Mouse (Mus musculus) layer of hippocampus, postnatal 10 days (tissue): ENCODE measurements around the gene Lsm14a. TPM values are rescaled to one million over a fixed set of nuclear protein-coding genes. Genes with fewer than 3 reads are reported as not detected.

Experiments
- DNase-seq, 2 experiments: peaks; one replicate each; pipeline ENCODE4 v3.0.0; 2021; ENCODE audit warnings: low spot score in 2 of 2
- long read RNA-seq: library from polyadenylated mRNA; stranded (forward); transcript quantifications from one replicate; pipeline ENCODE4 v2.0.0, GENCODE M21; 2023
- total RNA-seq, 2 experiments: library from RNA; stranded (reverse); gene quantifications; 2 replicates each; pipeline ENCODE4 v1.2.3; 2021

Lsm14a gene
- 10 to 100 TPM; 67.9 to 72.7 TPM for total RNA-seq
- long read RNA-seq, transcript Lsm14a-201 (11 exons, 2,944 nt) = major isoform, 8 of 27 reads
- long read RNA-seq, partial matches to known transcripts = 4 of 27 reads
- long read RNA-seq, other reads (novel, unspliced or antisense) = 13 of 27 reads

DNA sequence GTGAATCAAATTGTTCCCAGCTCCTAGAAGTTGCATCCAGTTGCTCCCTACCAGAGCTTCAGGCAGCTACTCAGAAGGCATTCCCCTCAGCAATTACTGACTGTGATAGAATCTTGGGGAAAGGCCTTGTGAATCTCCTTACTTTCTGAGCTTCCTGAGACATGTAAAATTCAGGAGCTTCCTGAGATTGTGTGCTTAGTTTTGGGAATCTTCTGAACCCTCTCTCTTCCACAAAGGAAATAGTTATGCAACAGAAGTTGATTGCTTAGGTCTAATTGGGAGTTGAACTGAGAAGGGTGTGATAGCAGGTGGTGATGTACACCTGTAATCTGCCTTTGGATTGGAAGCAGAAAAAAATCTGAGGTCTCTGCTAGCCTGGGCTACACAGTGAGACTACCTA lies at the start of gene Lsm14a:
TSS of gene Lsm14a (minus strand) at position 101 of the 400 bp plus-strand sequence.
- DNase-seq = no peak

DNA sequence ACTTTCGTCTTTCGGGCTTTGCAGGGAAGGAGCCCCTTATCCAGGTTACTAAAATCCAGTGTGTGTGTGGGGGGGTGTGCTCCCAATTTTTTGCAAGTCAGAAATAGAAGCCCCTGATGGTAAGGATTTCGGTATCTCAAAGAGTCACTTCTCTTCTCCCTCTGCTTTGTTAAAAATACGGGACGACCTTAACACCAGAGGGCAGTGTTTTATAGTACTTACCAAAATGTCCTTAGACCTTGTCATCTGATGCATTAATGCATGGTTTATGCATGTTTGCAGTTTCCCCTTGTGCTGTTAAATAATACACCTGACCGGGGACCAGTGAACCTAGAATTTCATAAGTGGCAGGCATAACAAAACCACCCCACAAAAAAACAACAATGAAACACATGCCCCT lies 45.8 kb upstream of the Lsm14a start:
- DNase-seq = peak; percentile 6 to 34

- DNase-seq = no peak
Measured at GRCm38 (mm10) chr7:34433597-34433996, 40.5 kb upstream of the Lsm14a start.

DNA sequence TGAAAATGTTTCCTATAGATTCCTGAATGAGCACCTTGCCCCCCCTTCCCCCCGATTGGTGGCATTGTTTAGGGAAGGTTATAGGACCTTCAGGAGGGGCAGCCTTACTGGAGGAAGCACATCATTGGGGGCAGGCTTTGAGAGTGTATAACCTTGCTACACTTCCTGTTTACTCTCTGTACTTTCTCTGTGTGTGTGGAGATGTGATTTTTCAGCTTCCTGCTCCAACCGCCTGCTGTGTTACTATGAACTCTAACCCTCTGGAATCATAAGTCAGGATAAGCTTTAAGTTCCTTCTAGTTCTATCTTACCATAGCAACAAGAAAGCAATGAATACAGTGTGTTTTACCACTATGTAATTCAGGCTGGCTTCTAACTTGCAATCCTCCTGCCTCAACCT lies 28.1 kb upstream of the Lsm14a start:
- DNase-seq = no peak

- DNase-seq = peak; percentile 48 to 59
Measured at GRCm38 (mm10) chr7:34407492-34407891, 14.4 kb upstream of the Lsm14a start.

DNA sequence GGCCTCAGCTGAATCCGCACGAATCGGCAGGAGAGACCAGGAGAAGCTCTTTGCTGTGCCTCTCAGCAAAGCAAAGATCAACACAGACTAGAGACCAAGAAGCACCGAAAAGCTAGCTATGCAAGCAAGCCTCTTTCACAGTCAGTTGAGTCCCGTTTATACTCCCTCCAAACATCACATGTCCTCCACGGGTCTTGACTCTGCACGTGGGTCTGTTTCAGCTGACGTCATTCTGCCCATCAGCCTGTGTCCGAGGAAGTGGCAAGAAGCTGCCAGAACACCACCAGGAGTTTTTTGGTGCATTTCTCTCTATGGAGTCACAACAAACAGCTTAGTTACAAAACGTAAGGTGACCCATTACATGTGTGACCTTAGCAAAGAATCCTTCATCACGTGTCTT lies 10.8 kb upstream of the Lsm14a start:
- no peak for DNase-seq

- no peak for DNase-seq
Measured at GRCm38 (mm10) chr7:34400070-34400469, 7.0 kb upstream of the Lsm14a start.

DNA sequence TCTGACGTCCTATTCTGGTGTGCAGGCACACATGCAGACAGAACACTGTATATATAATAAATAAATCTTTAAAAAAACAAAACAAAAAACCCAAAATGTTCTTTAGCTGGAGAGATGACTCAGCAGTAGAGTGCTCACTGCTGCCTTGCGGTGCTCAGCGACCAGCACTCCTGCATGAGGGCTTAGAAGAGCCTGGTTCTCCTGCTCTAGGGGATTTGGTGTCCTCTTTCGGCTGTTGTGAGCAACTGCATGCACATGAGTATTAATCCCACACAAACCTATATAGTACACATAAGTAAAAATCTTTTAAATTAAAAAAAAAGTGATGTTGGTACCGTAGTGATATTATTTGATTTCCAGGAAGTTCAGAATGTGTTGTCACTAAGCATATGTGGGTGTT lies 5.7 kb upstream of the Lsm14a start:
- DNase-seq = no peak

GRCm38 (mm10) chr7:34396791-34397190 lies 3.7 kb upstream of the Lsm14a start:
- DNase-seq = no peak

- no peak for DNase-seq
Measured at GRCm38 (mm10) chr7:34395761-34396160, 2.6 kb upstream of the Lsm14a start.

DNA sequence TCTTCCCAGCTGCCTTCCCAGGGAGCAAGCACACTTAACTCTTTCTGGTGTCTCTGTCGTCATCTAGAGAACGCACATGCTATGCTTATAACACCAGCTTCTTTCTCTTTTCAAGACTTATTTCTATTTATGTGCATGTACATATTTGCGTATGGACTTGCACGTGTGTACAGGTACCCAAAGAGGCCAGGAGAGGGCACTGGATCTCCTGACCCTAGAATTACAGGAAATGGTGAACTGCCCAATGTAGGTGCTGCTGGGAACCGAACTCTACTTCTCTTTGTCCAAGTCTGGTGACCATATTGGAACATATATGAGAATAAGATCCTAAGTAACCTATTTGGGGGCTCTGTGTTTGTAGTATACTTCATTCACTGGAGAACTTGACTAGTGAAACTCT lies 1.5 kb upstream of the Lsm14a start:
- no peak for DNase-seq

- DNase-seq = no peak
Measured at GRCm38 (mm10) chr7:34394091-34394490, 976 bp upstream of the Lsm14a start.

DNA sequence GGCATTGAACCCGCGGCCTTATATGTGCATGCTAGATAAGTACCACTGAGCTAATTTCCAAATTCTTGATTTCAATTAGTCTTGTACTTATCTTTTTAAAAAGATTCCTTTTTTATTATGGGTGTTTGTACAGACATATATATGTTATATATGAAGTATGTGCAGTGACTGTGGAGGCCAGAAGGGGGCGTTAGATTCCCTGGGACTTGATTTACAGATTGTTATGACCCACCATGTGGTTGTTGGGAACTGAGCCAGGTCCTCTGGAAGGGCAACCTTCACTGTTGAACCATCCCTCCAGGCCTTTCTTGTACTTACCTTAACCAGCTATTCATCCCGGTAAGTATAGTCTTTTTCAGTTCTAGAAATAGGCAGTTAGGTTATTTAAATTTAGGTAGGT lies 780 bp downstream of the Lsm14a start:
- DNase-seq = no peak

- no peak for DNase-seq
Measured at GRCm38 (mm10) chr7:34391711-34392110, 1.4 kb downstream of the Lsm14a start.

DNA sequence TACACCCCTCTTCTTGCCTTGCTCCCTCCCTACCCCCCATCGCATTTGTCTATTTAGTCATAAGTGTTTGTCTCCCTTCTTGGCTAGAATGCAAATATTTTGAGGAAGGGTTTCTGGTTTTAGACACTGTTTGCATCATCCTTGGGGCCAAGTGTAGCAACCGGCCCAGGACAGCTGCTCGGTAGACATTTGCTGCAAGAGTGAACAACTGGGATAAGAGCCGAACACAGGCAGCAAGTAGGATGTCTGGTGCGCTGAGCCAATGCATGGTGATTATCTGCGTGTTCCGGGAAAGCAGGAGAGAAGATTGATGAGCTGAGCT lies 2.3 kb downstream of the Lsm14a start:
- peak; percentile 13 to 27 for DNase-seq

DNA sequence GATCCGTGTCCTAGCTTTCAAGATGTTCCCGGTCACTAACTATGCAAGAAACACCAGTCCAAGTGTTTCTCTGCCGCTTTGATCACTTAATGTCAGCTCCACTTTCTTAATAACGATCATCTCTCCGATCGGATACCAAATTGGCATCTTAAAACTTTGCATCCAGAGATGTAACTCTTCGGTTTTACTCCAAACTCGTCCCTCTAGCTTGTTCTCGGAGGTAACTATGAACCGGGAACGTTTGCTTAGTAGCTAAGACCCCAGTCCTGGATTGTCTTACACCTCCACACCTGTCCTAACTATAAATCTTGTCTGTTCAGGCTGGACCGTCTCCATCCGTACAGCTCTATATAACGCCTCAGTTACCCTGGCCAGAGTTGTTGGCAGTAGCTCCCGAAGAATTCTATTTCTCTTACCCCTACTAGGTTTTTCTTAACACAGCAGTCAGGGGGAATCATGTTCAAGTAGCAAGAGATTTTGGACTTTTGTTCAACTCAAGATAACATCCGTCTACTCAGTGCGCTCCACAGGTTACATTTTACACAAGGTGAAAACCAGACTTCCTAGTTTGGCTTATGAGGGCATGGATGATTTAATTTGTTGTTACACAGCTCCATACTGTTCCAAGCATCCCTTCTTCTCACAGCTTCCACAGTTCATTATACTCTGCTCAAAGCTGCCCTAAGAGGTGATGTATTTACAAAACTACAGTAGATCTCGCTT lies 2.8 kb downstream of the Lsm14a start:
- DNase-seq = peak in 1 of 2 experiments; percentile 24

DNA sequence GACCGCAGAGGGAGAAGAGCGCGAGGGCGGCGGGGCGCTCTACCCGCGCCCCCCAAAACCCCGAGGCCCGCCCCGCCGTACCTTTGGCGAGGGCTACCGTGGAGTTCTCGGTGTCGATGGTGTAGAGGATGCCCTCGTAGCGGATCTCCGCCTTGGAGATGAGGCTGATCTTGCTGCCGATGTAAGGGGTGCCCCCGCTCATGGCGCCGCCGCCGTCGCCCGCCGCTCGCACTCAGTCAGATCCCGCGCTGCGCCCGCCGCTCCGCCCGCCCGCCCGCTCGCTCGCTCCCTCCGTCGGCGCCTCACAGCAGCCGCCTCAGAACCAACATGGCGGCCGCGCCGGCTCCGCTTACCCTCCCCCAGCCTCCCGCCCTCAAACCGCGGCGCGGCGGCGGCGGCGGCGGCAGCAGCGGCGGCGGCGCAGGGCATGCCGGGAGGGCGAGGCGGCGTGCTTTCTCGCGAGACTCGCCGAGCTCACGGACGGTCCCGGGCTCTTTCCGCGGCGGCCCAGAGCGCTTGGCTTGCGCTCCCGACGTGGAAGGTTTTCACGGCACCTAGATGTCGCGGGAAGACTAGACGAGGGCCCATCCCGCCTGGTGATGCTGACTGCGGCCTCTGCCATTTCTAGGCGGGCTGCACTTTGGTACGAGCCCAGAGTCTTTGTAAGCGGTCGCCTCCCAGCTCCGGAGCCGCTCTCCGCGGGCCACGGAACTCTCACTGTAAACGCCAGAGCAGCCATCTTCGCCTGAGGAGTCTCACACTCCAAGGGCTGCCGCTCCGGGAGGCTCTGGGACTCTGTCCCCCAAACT lies 3.6 kb downstream of the Lsm14a start:
- peak; percentile 91 to 95 for DNase-seq

DNA sequence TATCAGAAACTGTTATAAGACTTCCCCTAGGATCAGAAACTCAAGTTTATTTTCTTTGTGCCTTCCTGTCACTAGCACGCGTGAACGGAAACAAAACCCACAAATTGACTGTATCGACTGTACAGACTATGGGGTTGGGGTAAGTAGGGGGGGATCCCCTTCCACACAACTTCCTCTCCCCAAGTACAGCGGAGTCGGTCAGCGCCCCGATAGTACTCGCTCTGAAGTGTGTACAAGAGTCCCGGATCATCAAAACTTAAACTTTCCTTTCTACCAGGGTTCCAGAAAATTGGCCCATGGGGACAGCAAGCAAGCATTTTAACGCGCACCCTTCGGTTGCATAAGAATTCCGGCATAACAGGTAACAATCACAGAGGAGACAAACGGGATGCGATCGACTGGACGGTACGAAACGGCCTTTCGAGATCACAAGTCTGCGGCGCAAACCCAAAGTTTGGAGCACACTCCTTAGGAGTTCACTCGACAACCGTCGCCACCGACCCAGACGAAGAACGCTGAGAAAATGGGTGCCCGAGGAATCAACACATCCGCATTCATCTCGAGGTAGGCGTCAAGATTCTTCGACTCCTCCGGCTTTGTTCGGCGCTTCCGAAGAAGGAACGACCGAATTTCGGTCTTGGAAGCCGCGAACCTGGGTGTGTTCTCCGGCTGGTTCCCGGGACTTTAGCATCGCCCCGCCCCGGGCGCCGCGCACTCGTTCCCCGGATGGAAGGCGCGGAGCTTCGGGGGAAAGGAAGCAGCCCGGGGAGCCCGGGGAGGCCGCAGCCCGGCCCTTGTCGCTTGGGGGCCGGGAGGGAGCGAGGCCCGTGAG lies 4.5 kb downstream of the Lsm14a start:
- DNase-seq = peak; percentile 60 to 71

- no peak for DNase-seq
Measured at GRCm38 (mm10) chr7:34387784-34388444, 5.2 kb downstream of the Lsm14a start.

GRCm38 (mm10) chr7:34382803-34383202 lies 10.3 kb downstream of the Lsm14a start:
- no peak for DNase-seq

DNA sequence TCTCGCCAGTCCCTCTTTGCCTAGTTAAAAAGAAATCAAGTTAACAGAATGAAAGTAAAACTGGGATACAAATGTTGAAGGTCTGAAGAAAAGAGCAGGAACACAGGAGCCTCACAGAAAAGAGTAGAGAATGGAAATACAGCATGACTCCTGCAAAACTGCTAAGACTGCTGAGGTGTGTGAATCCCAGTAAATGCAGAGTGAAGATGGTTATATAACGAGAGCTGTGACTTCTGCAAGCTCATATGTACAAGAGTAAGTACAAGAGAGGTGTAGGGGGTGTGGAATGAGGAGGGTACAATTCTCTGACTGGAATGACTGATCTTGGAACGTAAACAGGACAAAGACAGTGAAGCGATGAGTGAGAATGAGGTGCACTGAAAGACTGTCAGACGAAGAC lies 11.4 kb downstream of the Lsm14a start:
- DNase-seq = no peak
